Mouse (Mus musculus): ENCODE measurements at regions not wholly inside any gene's neighbourhood (a gene's known extent, or its start where the extent isn't known, plus 50 kb on each side); places are given as distances from the start of the nearest gene placed in this dataset.

- no peak for DNase-seq (ENCODE audit: low read depth, low spot score)
Measured at GRCm38 (mm10) chr17:22795213-22795612, 71.7 kb downstream of the Zfp945 start.

DNA sequence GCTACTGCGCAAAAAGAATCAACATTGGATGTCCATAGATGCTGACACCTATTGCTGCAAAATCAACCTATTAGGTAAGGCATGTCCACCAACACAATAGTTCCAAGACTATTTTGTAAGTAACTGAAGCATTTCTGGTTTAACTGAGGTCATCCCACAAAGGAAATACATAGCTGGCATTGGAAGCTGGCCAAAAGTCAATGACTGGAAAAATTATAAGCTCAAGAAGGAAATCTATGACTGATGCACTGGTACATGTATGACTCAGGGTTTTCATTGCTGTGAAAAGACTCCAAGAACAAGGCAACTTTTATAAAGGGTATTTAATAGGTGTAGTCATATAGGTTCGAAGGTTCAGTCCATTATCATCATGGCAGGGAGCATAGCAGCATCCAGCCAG is 82.5 kb downstream of the Zfp945 start:
- DNase-seq (ENCODE audit: low read depth, low spot score), result no peak

GRCm38 (mm10) chr17:22745736-22746135 is 121.2 kb downstream of the Zfp945 start:
- DNase-seq (ENCODE audit: low read depth, low spot score), result no peak

GRCm38 (mm10) chr17:22739581-22740178 is 127.3 kb downstream of the Zfp945 start:
- DNase-seq (ENCODE audit: low read depth, low spot score), result peak; percentile 74

DNA sequence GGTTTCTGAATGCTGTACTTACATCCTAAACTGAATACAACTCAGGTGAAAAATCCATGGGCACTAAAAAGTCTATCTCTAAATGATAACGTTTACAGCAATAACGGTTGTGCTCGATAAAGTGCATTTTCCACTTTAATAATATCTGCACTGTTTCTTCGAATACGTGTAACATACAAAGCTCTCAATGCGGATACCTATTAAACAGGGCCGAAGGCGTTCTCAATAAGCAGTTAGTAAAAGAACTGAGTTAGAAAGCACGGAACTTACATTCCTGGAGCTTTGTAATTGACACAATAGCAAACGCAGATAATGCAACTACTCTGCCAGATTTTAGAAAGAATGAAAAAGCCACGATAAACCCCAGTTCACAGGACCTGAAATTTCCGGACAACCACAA is 127.8 kb downstream of the Zfp945 start:
- no peak for DNase-seq (ENCODE audit: low read depth, low spot score)

- no peak for DNase-seq (ENCODE audit: low read depth, low spot score)
Measured at GRCm38 (mm10) chr17:22736360-22736759, 130.6 kb downstream of the Zfp945 start.
